Mouse (Mus musculus): ENCODE results near the gene Mc1r. TPM values are rescaled to one million over a fixed set of nuclear protein-coding genes. Genes with fewer than 3 reads are reported as not detected.
"Not testable (repeated sequence)": the region's sequence is repeated elsewhere in the genome, so short reads cannot be mapped to it uniquely, and the experiment has no call there.

Mc1r gene
- polyA plus RNA-seq, 1 experiment from 2014 or later = 0.28 TPM

DNA sequence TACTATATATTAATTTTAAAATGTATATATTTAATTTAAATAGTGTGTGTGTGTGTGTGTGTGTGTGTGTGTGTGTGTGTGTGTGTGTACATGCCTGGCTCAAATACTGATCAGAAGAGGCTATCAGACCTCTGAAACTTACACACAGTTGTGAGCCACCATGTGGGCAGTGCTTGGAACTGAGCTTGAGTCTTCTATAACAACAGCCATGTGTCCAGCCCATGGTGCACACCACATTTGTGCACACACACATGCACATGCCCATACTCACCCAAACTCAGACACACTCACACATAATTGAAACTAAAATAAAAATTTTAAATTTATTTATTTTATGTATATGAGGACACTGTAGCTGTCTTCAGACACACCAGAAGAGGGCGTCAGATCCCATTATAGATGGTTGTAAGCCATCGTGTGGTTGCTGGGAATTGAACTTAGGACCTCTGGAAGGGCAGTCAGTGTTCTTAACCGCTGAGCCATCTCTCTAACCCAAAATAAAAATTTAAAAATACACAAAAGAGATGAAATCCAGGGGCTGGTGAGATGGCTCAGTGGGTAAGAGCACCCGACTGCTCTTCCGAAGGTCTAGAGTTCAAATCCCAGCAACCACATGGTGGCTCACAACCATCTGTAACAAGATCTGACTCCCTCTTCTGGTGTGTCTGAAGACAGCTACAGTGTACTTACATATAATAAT is 8.2 kb downstream of the Mc1r start:
- 83% methylated on average over 5 of the region's 5 CpGs for WGBS
- H3K27me3 ChIP-seq (ENCODE audit: control insufficient read depth, insufficient read depth, low read length); ATAC-seq (ENCODE audit: low FRiP score, low TSS enrichment); H3K9ac ChIP-seq (replicated peaks; ENCODE audit: low read length); H3K27ac ChIP-seq (replicated peaks; ENCODE audit: low read depth, low read length); H3K9me3 ChIP-seq (ENCODE audit: control insufficient read depth, low read length): not testable (repeated sequence)
- Histone ChIP-seq H3K36me3 (ENCODE audit: control insufficient read depth, insufficient read depth, low read length) (peaks cover 39% of the 10 kb centered on the region), H3K4me3 (replicated peaks; ENCODE audit: low read depth, low read length) (peak overlapping the region; percentile 98), H3K4me2 (ENCODE audit: low read length) (peak overlapping the region; percentile 95), H3K4me1 (ENCODE audit: control insufficient read depth, insufficient read depth, low read length) (peaks cover 21% of the 10 kb centered on the region)
- DNase-seq = peak; percentile 54

DNA sequence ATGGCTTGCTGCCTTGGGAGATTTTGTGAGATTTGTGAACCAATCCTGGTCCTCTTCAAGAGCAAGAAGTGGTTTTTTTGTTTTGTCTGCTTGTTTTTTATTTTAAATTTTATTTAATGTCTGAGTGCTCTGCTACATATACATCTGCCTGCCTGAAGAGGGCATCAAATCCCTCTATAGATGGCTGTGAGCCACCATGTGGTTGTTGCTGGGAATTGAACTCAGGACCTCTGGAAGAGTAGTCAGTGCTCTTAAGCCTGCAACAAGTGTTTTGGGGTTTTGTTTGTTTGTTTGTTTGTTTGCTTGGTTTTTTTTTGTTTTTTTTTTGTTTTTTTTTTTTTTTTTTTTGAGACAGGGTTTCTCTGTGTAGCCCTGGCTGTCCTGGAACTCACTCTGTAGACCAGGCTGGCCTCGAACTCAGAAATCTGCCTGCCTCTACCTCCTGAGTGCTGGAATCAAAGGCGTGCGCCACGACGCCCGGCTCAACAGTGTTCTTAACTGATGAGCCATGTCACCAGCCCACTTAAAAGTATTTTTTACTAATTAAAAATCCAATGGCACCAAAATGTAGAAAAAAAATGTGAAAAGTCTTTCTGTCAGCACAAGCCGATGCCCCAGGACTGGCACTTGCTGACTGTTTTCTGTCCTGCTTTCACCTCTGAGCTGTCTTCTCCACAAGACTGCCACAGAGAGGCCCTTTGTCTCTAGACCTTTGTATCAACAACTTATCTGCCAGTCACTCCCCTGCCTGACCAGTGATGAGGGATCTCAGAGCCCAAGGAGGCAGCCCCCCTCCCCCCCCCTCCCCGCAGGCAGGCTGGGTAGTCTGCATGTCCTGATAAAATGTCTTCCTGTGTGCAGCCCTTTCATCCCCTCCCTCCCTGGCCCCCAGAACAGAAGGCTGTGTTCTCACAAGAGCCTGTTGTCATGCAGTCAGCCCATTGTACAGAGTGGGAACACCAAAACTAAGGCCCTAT is 9.3 kb downstream of the Mc1r start:
- H3K36me3 ChIP-seq (ENCODE audit: control insufficient read depth, insufficient read depth, low read length) = peaks cover 50% of the 10 kb centered on the region
- H3K27ac ChIP-seq (replicated peaks; ENCODE audit: low read depth, low read length) = no peak overlapping the region
- H3K4me1 ChIP-seq (ENCODE audit: control insufficient read depth, insufficient read depth, low read length) = peaks cover 20% of the 10 kb centered on the region
- DNase-seq (peak; percentile 68), ATAC-seq (ENCODE audit: low FRiP score, low TSS enrichment) (no peak)
- H3K9ac ChIP-seq (replicated peaks; ENCODE audit: low read length) = peak overlapping the region; percentile 14; the same call in 1 of the 2 replicates
- H3K4me3 ChIP-seq (replicated peaks; ENCODE audit: low read depth, low read length) = peak overlapping the region; percentile 98
- no peaks in the 10 kb centered on the region for H3K27me3 ChIP-seq (ENCODE audit: control insufficient read depth, insufficient read depth, low read length)
- peak overlapping the region; percentile 95 for H3K4me2 ChIP-seq (ENCODE audit: low read length)
- 84% methylated on average over 8 of the region's 8 CpGs for WGBS
- H3K9me3 ChIP-seq (ENCODE audit: control insufficient read depth, low read length) = no peaks in the 10 kb centered on the region

DNA sequence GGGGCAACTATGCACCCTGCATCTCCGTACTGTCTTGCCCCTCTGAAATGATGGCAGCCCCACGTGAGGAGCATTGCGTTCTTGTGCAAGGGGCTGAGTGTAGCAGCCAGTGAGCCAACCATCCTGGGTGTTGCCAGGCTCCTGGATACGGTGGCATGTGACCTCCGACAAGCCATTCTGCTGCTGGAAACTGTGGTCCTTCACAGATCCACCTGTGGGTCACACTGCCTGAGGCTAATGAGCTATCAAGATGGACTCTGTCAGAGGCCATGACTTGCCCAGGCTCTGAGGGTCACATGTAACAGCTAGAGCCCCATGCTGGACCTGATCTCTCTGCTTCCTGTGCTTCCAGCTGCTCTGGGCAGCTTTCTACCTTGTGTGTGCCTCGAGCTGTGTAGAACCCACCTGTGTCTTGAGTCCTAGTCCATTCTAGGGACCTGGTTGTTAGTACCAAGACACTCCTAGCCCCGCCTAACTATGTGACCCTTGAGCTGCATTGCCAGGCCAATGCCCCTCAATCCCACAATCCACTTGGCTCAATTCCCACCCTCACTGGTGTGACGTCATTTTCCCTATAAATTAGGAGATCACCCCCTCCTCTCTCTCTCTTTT is 10.1 kb downstream of the Mc1r start:
- Histone ChIP-seq H3K36me3 (ENCODE audit: control insufficient read depth, insufficient read depth, low read length) (peaks cover 58% of the 10 kb centered on the region), H3K4me3 (replicated peaks; ENCODE audit: low read depth, low read length) (0 out of 2 replicates have a peak overlapping the region, but pooled peaks have one; percentile 7), H3K9me3 (ENCODE audit: control insufficient read depth, low read length) (no peaks in the 10 kb centered on the region), H3K27me3 (ENCODE audit: control insufficient read depth, insufficient read depth, low read length) (no peaks in the 10 kb centered on the region), H3K27ac (replicated peaks; ENCODE audit: low read depth, low read length) (no peak overlapping the region), H3K4me2 (ENCODE audit: low read length) (peak overlapping the region; percentile 95), H3K4me1 (ENCODE audit: control insufficient read depth, insufficient read depth, low read length) (peaks cover 20% of the 10 kb centered on the region), H3K9ac (replicated peaks; ENCODE audit: low read length) (peak overlapping the region; percentile 14; the same call in 1 of the 2 replicates)
- ATAC-seq (ENCODE audit: low FRiP score, low TSS enrichment) (no peak), DNase-seq (no peak)
- 75% methylated on average over 8 of the region's 8 CpGs for WGBS

DNA sequence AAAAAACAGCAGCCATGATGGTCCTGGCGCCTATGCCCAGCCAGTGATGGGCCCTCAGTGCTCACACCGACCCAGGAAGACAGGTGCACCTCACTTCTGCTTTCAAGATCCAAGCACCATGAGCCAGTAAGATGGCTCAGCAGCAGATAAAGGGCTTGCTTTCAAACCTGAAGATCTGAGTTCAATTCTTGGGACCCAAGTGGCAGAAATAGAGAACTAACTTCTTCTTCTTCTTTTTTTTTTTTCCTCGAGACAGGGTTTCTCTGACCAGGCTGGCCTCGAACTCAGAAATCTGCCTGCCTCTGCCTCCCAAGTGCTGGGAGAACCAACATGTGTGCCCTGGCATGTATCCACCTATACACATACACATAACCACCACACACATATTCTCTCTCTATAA is 12.8 kb downstream of the Mc1r start:
- Histone ChIP-seq H3K27me3 (ENCODE audit: control insufficient read depth, insufficient read depth, low read length) (no peaks in the 10 kb centered on the region), H3K4me2 (ENCODE audit: low read length) (no peak overlapping the region), H3K27ac (replicated peaks; ENCODE audit: low read depth, low read length) (no peak overlapping the region), H3K9ac (replicated peaks; ENCODE audit: low read length) (no peak overlapping the region), H3K4me1 (ENCODE audit: control insufficient read depth, insufficient read depth, low read length) (peaks cover 20% of the 10 kb centered on the region), H3K4me3 (replicated peaks; ENCODE audit: low read depth, low read length) (no peak overlapping the region), H3K9me3 (ENCODE audit: control insufficient read depth, low read length) (no peaks in the 10 kb centered on the region), H3K36me3 (ENCODE audit: control insufficient read depth, insufficient read depth, low read length) (peaks cover 71% of the 10 kb centered on the region)
- 93% methylated on average over 4 of the region's 4 CpGs for WGBS
- DNase-seq (no peak), ATAC-seq (ENCODE audit: low FRiP score, low TSS enrichment) (no peak)

DNA sequence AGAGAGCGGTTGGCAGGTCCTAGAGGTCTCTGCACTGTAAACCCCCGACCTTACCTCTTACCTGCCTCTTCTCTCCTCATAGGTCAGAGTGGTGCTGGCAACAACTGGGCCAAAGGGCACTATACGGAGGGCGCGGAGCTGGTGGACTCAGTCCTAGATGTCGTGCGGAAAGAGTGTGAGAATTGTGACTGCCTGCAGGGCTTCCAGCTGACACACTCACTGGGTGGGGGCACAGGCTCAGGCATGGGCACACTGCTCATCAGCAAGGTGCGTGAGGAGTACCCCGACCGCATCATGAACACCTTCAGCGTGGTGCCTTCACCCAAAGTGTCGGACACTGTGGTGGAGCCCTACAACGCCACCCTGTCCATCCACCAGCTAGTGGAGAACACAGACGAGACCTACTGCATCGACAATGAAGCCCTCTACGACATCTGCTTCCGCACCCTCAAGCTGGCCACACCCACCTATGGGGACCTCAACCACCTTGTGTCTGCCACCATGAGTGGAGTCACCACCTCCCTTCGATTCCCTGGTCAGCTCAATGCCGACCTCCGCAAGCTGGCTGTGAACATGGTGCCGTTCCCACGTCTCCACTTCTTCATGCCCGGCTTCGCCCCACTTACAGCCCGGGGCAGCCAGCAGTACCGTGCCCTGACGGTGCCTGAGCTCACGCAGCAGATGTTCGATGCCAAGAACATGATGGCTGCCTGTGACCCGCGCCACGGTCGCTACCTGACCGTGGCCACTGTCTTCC is 13.8 kb downstream of the Mc1r start:
- no peaks in the 10 kb centered on the region for H3K9me3 ChIP-seq (ENCODE audit: control insufficient read depth, low read length)
- H3K4me1 ChIP-seq (ENCODE audit: control insufficient read depth, insufficient read depth, low read length) = peaks cover 18% of the 10 kb centered on the region
- no peak overlapping the region for H3K4me3 ChIP-seq (replicated peaks; ENCODE audit: low read depth, low read length)
- DNase-seq (no peak), ATAC-seq (ENCODE audit: low FRiP score, low TSS enrichment) (no peak; the same call in 1 of the 2 replicates)
- no peak overlapping the region for H3K4me2 ChIP-seq (ENCODE audit: low read length)
- H3K27ac ChIP-seq (replicated peaks; ENCODE audit: low read depth, low read length) = no peak overlapping the region
- WGBS = 96% methylated on average over 34 of the region's 34 CpGs
- no peaks in the 10 kb centered on the region for H3K27me3 ChIP-seq (ENCODE audit: control insufficient read depth, insufficient read depth, low read length)
- H3K36me3 ChIP-seq (ENCODE audit: control insufficient read depth, insufficient read depth, low read length) = peaks cover 71% of the 10 kb centered on the region
- H3K9ac ChIP-seq (replicated peaks; ENCODE audit: low read length) = no peak overlapping the region

DNA sequence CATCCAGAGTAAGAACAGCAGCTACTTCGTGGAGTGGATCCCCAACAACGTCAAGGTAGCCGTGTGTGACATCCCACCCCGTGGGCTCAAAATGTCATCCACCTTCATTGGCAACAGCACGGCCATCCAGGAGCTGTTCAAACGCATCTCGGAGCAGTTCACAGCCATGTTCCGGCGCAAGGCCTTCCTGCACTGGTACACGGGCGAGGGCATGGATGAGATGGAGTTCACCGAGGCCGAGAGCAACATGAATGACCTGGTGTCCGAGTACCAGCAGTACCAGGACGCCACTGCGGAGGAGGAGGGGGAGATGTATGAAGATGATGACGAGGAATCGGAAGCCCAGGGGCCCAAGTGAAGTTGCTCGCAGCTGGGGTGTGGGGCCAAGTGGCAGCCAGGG is 14.4 kb downstream of the Mc1r start:
- Histone ChIP-seq H3K36me3 (ENCODE audit: control insufficient read depth, insufficient read depth, low read length) (peaks cover 71% of the 10 kb centered on the region), H3K4me3 (replicated peaks; ENCODE audit: low read depth, low read length) (no peak overlapping the region), H3K9me3 (ENCODE audit: control insufficient read depth, low read length) (0 out of 2 replicates have a peak, but pooled peaks cover under 1% of the 10 kb centered on the region), H3K27me3 (ENCODE audit: control insufficient read depth, insufficient read depth, low read length) (no peaks in the 10 kb centered on the region), H3K4me1 (ENCODE audit: control insufficient read depth, insufficient read depth, low read length) (peaks cover 11% of the 10 kb centered on the region), H3K9ac (replicated peaks; ENCODE audit: low read length) (no peak overlapping the region), H3K27ac (replicated peaks; ENCODE audit: low read depth, low read length) (no peak overlapping the region), H3K4me2 (ENCODE audit: low read length) (no peak overlapping the region)
- no peak for ATAC-seq (ENCODE audit: low FRiP score, low TSS enrichment)
- no peak for DNase-seq
- WGBS = 92% methylated on average over 19 of the region's 19 CpGs

DNA sequence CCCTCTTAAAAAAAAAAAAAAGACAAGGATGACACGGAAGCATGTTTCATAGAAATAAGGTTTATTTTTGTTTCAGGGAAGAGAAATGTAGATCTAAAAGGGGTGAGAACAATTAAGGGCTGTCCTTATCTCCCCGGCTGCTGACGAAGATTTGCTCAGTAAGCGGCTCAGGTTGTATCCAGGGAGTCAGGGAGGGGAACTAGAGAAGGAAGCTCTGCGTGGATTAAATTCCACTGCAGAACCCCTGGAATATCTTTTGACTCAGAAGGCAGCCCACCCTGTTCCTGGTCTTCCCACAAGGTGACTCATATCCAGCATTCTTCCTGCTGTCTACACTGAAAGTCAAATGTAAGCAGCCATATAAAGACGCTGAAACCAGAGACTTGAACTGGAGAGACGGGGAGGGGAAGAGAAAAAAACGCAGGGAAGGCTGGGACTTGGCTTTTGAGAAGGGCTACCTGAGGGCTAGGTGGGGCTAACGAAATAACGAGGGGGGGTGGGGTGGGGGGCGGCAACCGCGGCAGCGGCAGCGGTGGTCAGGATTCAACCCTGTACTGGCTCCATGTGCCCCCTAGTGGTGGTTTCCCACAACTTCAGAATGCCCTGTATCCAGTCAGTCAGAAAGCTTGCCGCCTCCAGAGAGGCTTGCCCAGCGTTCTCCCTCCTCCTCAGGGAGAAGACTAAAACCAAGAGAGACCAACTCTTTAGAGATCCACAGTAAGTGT is 15.3 kb downstream of the Mc1r start:
- peak overlapping the region; percentile 36 for H3K4me2 ChIP-seq (ENCODE audit: low read length)
- no peak overlapping the region for H3K9ac ChIP-seq (replicated peaks; ENCODE audit: low read length)
- peaks cover 2% of the 10 kb centered on the region for H3K4me1 ChIP-seq (ENCODE audit: control insufficient read depth, insufficient read depth, low read length)
- no peaks in the 10 kb centered on the region for H3K27me3 ChIP-seq (ENCODE audit: control insufficient read depth, insufficient read depth, low read length)
- H3K9me3 ChIP-seq (ENCODE audit: control insufficient read depth, low read length) = peaks cover 9% of the 10 kb centered on the region
- peak; percentile 88 for DNase-seq
- 0 out of 2 replicates have a peak overlapping the region, but pooled peaks have one; percentile 37 for H3K27ac ChIP-seq (replicated peaks; ENCODE audit: low read depth, low read length)
- H3K36me3 ChIP-seq (ENCODE audit: control insufficient read depth, insufficient read depth, low read length) = peaks cover 62% of the 10 kb centered on the region
- 19% methylated on average over 16 of the region's 17 CpGs for WGBS
- ATAC-seq (ENCODE audit: low FRiP score, low TSS enrichment) = peak; percentile 60; the same call in 1 of the 2 replicates
- H3K4me3 ChIP-seq (replicated peaks; ENCODE audit: low read depth, low read length) = no peak overlapping the region
